Mouse (Mus musculus) stomach, postnatal 0 days (tissue): ENCODE results near the gene Nid2. TPM values are rescaled to one million over a fixed set of nuclear protein-coding genes. Genes with fewer than 3 reads are reported as not detected.

Source experiments
- ATAC-seq: fragments of 200-750 bp; cut with Nextera tagmentation; 2 replicates; pipeline ENCODE4 v1.8.0; 2017; ENCODE audit not compliant: low FRiP score, low TSS enrichment
- DNase-seq: peaks from one replicate; pipeline ENCODE4 v3.0.0-alpha.2; 2016; ENCODE audit warnings: low spot score
- H3K27ac ChIP-seq: fragments of 300-500 bp; sonication (generic); replicated peaks from 2 replicates; pipeline ENCODE4 v1.5.1; 2014; ENCODE audit warnings: mild to moderate bottlenecking, control low read depth
- H3K27me3 ChIP-seq: fragments of 300-500 bp; sonication (generic); 2 replicates; pipeline ENCODE4 v1.6.1; 2014; ENCODE audit warnings: low read length; ENCODE audit not compliant: control insufficient read depth, insufficient read depth
- H3K36me3 ChIP-seq: fragments of 300-500 bp; sonication (generic); 2 replicates; pipeline ENCODE4 v1.6.1; 2014; ENCODE audit warnings: low read length, mixed read lengths; ENCODE audit not compliant: control insufficient read depth, insufficient read depth
- H3K4me1 ChIP-seq: fragments of 300-500 bp; sonication (generic); replicated peaks from 2 replicates; pipeline ENCODE4 v1.6.1; 2014; ENCODE audit warnings: antibody characterized with exemption; ENCODE audit not compliant: control insufficient read depth, insufficient read depth
- H3K4me2 ChIP-seq: fragments of 300-500 bp; sonication (generic); replicated peaks from 2 replicates; pipeline ENCODE4 v1.6.1; 2014; ENCODE audit warnings: low read depth, mild to moderate bottlenecking, control low read depth, moderate library complexity
- H3K4me3 ChIP-seq: fragments of 300-500 bp; sonication (generic); 2 replicates; pipeline ENCODE4 v1.5.1; 2014; ENCODE audit warnings: low read depth, low read length, control low read depth
- H3K9ac ChIP-seq: fragments of 300-500 bp; sonication (generic); 2 replicates; pipeline ENCODE4 v1.6.1; 2014; ENCODE audit warnings: mild to moderate bottlenecking, low read length, control low read depth, mixed read lengths
- H3K9me3 ChIP-seq: fragments of 300-500 bp; sonication (generic); 2 replicates; pipeline ENCODE4 v1.6.1; 2016; ENCODE audit warnings: low read length; ENCODE audit not compliant: control insufficient read depth
- CTCF ChIP-seq: IDR thresholded peaks from 2 replicates; pipeline ENCODE4 v1.5.1; 2016; ENCODE audit warnings: antibody characterized with exemption, low read depth, mild to moderate bottlenecking, moderate library complexity
- EP300 ChIP-seq: optimal IDR thresholded peaks from 2 replicates; pipeline ENCODE3; 2016; ENCODE audit warnings: antibody characterized with exemption
- WGBS: fragments of 180-500 bp; shearing (Covaris S2); extraction: QIAGEN DNeasy Blood & Tissue Kit; methylation state at CpG from one replicate; pipeline ENCODE4 v1.1.7; 2014; 5-methylcytosine and 5-hydroxymethylcytosine counted together
- polyA plus RNA-seq: library from polyadenylated mRNA; unstranded; fragments of >200 nt; fragmentation: Nextera tagmentation; extraction: Ambion mirVana; gene quantifications from 2 replicates; pipeline ENCODE4 v1.2.1, GENCODE M21; 2015

Gene Nid2
- polyA plus RNA-seq, 1 experiment from 2014 or later = 13.5 TPM

DNA sequence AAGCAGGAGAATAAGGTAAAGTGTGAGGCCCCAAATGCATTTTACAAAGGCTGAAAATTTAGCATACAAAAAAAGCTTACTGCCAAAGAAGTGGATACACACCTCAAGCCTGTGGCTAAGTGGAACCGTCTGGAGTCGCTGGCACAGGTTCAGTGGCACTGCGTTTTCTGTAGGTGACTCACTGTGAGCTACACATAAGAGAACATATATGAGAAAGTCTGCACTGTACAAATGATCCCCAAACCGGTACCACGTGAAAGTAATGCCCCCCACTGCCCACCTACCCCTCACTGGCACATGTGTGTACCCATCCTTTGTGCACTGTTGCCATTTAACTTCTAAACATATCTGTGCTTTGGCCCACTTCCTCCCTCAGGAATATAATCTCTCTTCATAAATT lies 22.8 kb upstream of the Nid2 start:
- H3K27ac ChIP-seq = no peak overlapping the region
- WGBS = 45% methylated on average over 5 of the region's 5 CpGs
- H3K4me3 ChIP-seq = no peak overlapping the region
- H3K27me3 ChIP-seq = no peaks in the 10 kb centered on the region
- ATAC-seq = no peak
- no peaks in the 10 kb centered on the region for H3K4me1 ChIP-seq
- DNase-seq = no peak
- no peak overlapping the region for H3K9ac ChIP-seq
- TF ChIP-seq CTCF = no peak
- TF ChIP-seq EP300 = no peak
- no peaks in the 10 kb centered on the region for H3K36me3 ChIP-seq
- no peaks in the 10 kb centered on the region for H3K9me3 ChIP-seq
- H3K4me2 ChIP-seq = no peak overlapping the region

GRCm38 (mm10) chr14:19728737-19729136 lies 22.3 kb upstream of the Nid2 start:
- no peaks in the 10 kb centered on the region for H3K27me3 ChIP-seq
- no peaks in the 10 kb centered on the region for H3K9me3 ChIP-seq
- TF ChIP-seq EP300 = no peak
- no peaks in the 10 kb centered on the region for H3K36me3 ChIP-seq
- DNase-seq = peak; percentile 33
- no peak; the same call in 1 of the 2 replicates for ATAC-seq
- H3K4me2 ChIP-seq = no peak overlapping the region
- no peak overlapping the region for H3K27ac ChIP-seq
- 45% methylated on average over 7 of the region's 7 CpGs for WGBS
- peaks cover 2% of the 10 kb centered on the region; the same call in 1 of the 2 replicates for H3K4me1 ChIP-seq
- H3K9ac ChIP-seq = no peak overlapping the region
- no peak overlapping the region for H3K4me3 ChIP-seq

DNA sequence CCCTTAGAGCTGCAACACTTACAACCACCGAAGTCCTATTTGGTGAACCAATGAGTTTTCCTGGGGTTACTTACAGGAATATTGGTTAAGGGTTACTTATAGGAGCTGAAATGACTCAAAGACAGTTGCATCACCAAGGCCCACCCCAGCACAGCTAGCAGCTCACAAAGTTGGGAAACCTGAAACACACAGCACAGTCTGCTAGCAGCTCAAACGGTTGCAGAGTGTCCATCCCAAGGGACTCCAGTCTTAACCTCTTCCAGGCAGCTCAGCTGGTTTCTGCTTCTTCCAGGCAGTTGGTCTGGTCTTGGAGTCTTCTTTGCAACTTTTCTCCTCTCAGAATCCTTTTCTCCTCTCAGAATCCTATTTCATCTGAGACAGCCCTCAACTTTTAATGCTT lies 19.0 kb upstream of the Nid2 start:
- H3K27ac ChIP-seq = no peak overlapping the region
- DNase-seq = no peak
- no peak overlapping the region for H3K4me2 ChIP-seq
- WGBS = 76% methylated on average over 2 of the region's 2 CpGs
- TF ChIP-seq EP300 (no peak), CTCF (no peak)
- no peak for ATAC-seq
- no peaks in the 10 kb centered on the region for H3K36me3 ChIP-seq
- H3K9ac ChIP-seq = no peak overlapping the region
- no peaks in the 10 kb centered on the region for H3K27me3 ChIP-seq
- no peak overlapping the region for H3K4me3 ChIP-seq
- no peaks in the 10 kb centered on the region for H3K9me3 ChIP-seq
- H3K4me1 ChIP-seq = peaks cover 3% of the 10 kb centered on the region

DNA sequence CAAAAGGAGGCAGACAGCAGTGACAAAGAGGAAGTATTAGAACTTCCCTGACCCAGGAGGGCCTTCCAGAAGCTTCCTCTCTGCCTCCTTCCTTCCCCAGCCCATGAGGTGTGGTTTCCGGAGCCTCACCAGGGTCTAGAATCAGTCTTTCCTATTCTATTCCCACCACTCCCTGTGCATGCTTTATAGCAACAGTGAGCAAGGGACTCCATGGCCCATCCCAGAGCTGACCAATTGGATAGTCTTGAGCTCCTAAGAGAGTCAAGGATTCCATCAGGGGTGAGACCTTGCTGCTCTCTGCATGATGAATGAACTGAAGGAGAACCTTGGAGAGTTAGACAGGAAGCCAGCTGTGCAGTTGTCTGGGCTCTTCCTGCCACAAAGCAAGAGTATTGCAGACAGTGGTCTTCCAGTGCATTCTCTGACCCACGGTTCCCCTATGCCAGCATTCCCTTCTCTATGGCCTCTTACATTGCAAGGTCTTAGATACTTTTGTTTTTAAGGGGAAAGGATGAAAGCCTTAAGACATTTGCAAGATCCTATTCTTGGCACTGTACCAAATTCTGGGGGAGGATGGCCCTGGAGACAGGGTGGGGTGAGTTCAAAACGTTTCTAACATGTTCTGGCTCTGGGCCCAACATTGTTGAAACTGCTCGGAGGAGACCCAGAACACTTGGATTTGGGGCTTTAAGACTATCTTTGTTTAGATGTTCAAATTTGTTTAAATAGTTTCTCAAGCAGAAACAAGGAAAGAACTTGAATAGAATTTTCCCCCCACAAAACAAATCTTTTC lies 17.4 kb upstream of the Nid2 start:
- ATAC-seq (no peak; the same call in 1 of the 2 replicates), DNase-seq (no peak)
- Histone ChIP-seq H3K4me1 (peaks cover 3% of the 10 kb centered on the region), H3K27me3 (no peaks in the 10 kb centered on the region), H3K9ac (no peak overlapping the region), H3K4me2 (no peak overlapping the region), H3K9me3 (no peaks in the 10 kb centered on the region), H3K36me3 (no peaks in the 10 kb centered on the region), H3K27ac (peak overlapping the region; percentile 73), H3K4me3 (no peak overlapping the region)
- WGBS = 30% methylated on average over 4 of the region's 4 CpGs
- TF ChIP-seq EP300 (no peak), CTCF (no peak)

DNA sequence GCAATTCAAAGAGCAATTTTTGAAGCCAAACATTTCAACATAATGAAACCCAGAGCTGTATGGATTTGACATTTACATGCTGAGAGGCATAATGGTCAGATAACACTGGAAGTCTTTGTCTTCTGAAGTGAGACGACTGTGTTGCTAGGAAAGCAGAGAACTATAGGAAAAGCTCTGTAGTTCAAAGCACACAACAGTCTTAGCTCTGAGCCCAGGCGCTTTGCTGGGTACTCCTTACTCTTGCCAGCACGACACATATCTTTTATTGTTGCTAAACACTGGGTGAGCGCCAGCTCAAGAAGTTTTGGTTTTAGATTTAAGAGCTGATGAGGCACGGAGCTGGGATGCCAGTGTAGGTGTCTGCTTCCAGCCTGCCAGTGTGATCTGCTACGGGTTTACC lies 15.8 kb upstream of the Nid2 start:
- TF ChIP-seq EP300 (no peak), CTCF (no peak)
- no peaks in the 10 kb centered on the region for H3K9me3 ChIP-seq

GRCm38 (mm10) chr14:19737568-19737967 lies 13.5 kb upstream of the Nid2 start:
- DNase-seq (no peak), ATAC-seq (no peak)
- no peaks in the 10 kb centered on the region for H3K9me3 ChIP-seq
- H3K4me2 ChIP-seq = no peak overlapping the region; the same call in 1 of the 2 replicates
- H3K4me3 ChIP-seq = no peak overlapping the region
- TF ChIP-seq EP300 (no peak), CTCF (no peak)
- H3K4me1 ChIP-seq = peaks cover 3% of the 10 kb centered on the region
- H3K36me3 ChIP-seq = no peaks in the 10 kb centered on the region
- H3K9ac ChIP-seq = peak overlapping the region; percentile 13; the same call in 1 of the 2 replicates
- H3K27me3 ChIP-seq = no peaks in the 10 kb centered on the region
- H3K27ac ChIP-seq = peak overlapping the region; percentile 53

More for the DNA sequence above, 15.8 kb upstream of the Nid2 start:
- Histone ChIP-seq H3K4me1 (peaks cover 3% of the 10 kb centered on the region), H3K4me2 (no peak overlapping the region), H3K9ac (no peak overlapping the region), H3K4me3 (no peak overlapping the region), H3K27me3 (no peaks in the 10 kb centered on the region), H3K36me3 (no peaks in the 10 kb centered on the region), H3K27ac (no peak overlapping the region)
- WGBS = 46% methylated on average over 6 of the region's 6 CpGs
- no peak for ATAC-seq
- no peak for DNase-seq
